Mouse (Mus musculus) midbrain, postnatal 0 days (tissue): ENCODE data around the gene Gm10203. TPM values are rescaled to one million over a fixed set of nuclear protein-coding genes. Genes with fewer than 3 reads are reported as not detected.
A peak's percentile ranks its signal among the peaks of the same experiment; 100 is the strongest.
"Not testable (repeated sequence)": the region's sequence is repeated elsewhere in the genome, so short reads cannot be mapped to it uniquely, and the experiment has no call there.

Experiments used
- ATAC-seq: fragments of 200-750 bp; cut with Nextera tagmentation; 2 replicates; pipeline ENCODE4 v1.8.0; 2017; ENCODE audit warnings: moderate number of reproducible peaks, mild to moderate bottlenecking, moderate TSS enrichment, moderate library complexity; ENCODE audit not compliant: low FRiP score
- DNase-seq: peaks from one replicate; pipeline ENCODE4 v3.0.0-alpha.2; 2015; ENCODE audit warnings: low spot score
- H3K27ac ChIP-seq: fragments of 300-500 bp; sonication (generic); 2 replicates; pipeline ENCODE4 v1.5.1; 2014; ENCODE audit warnings: low read depth, mild to moderate bottlenecking, low read length, mixed read lengths
- H3K27me3 ChIP-seq: fragments of 300-500 bp; sonication (generic); 2 replicates; pipeline ENCODE4 v1.6.1; 2014; ENCODE audit warnings: low read length, control low read depth, mixed read lengths; ENCODE audit not compliant: insufficient read depth
- H3K36me3 ChIP-seq: fragments of 300-500 bp; sonication (generic); 2 replicates; pipeline ENCODE4 v1.6.1; 2014; ENCODE audit warnings: low read length, control low read depth, mixed read lengths; ENCODE audit not compliant: insufficient read depth
- H3K4me1 ChIP-seq: fragments of 300-500 bp; sonication (generic); 2 replicates; pipeline ENCODE4 v1.6.1; 2014; ENCODE audit warnings: mild to moderate bottlenecking, control low read depth, antibody characterized with exemption, low read length, mixed read lengths; ENCODE audit not compliant: insufficient read depth
- H3K4me2 ChIP-seq: fragments of 300-500 bp; sonication (generic); 2 replicates; pipeline ENCODE4 v1.6.1; 2014; ENCODE audit warnings: low read depth, mild to moderate bottlenecking, low read length, mixed read lengths; ENCODE audit not compliant: poor library complexity, severe bottlenecking
- H3K4me3 ChIP-seq: fragments of 300-500 bp; sonication (generic); 2 replicates; pipeline ENCODE4 v1.5.1; 2014; ENCODE audit warnings: low read depth, mild to moderate bottlenecking, low read length, moderate library complexity
- H3K9ac ChIP-seq: fragments of 300-500 bp; sonication (generic); replicated peaks from 2 replicates; pipeline ENCODE4 v1.6.1; 2014; ENCODE audit warnings: mild to moderate bottlenecking, low read length, moderate library complexity, mixed read lengths; ENCODE audit not compliant: poor library complexity, severe bottlenecking
- H3K9me3 ChIP-seq: fragments of 300-500 bp; sonication (generic); 2 replicates; pipeline ENCODE4 v1.6.1; 2016; ENCODE audit warnings: low read length, control low read depth
- CTCF ChIP-seq: IDR thresholded peaks from 2 replicates; pipeline ENCODE4 v1.5.1; 2016; ENCODE audit warnings: antibody characterized with exemption, mild to moderate bottlenecking
- WGBS: fragments of 180-500 bp; shearing (Covaris S2); extraction: QIAGEN DNeasy Blood & Tissue Kit; methylation state at CpG from one replicate; pipeline ENCODE4 v1.1.7; 2014; 5-methylcytosine and 5-hydroxymethylcytosine counted together
- polyA plus RNA-seq: library from polyadenylated mRNA; unstranded; fragments of >200 nt; fragmentation: Nextera tagmentation; extraction: Ambion mirVana; gene quantifications from 2 replicates; pipeline ENCODE4 v1.2.1, GENCODE M21; 2015
- total RNA-seq: library from RNA; depleted of rRNA; stranded (reverse); fragments of >200 nt; gene quantifications from 2 replicates; pipeline ENCODE4 v1.2.3, GENCODE M21; 2014; rRNA removed

The Gm10203 gene
- total RNA-seq, result not detected in 2 replicates
- not detected in 2 replicates for polyA plus RNA-seq

GRCm38 (mm10) chr6:149129870-149130269 lies at the start of gene Gm10203:
Gm10203 (plus strand) TSS chr6:149130170.
- not testable (repeated sequence) for H3K4me3 ChIP-seq, H3K27ac ChIP-seq, H3K27me3 ChIP-seq, H3K36me3 ChIP-seq, H3K9me3 ChIP-seq, H3K4me2 ChIP-seq, DNase-seq, ATAC-seq, H3K4me1 ChIP-seq, H3K9ac ChIP-seq
- WGBS, result 83% methylated on average over 8 of the region's 8 CpGs

- WGBS, result 96% methylated on average over 6 of the region's 6 CpGs
Observed at GRCm38 (mm10) chr6:149092406-149092805, 37.6 kb upstream of the Gm10203 start.

DNA sequence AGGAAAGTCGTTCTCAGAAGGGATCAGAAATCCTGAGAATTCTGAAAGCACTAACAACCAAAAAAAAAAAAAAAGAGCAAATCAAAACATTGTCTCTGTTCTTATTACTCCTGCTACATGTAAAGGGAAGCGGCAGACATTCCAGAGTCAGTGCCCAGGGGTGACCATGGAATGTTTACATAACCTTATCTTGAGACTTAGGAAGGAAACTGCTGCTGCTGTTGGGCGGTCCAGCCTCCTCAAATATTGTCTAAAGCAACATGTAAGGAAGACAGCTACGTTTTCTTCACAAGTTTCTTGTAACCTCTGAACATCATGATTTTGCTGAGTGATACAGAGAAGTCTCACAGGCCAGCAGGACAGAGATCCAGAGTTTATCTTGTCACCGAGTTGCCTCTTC lies 36.5 kb upstream of the Gm10203 start:
- H3K4me1 ChIP-seq, result no peaks in the 10 kb centered on the region
- DNase-seq (no peak), ATAC-seq (no peak)
- H3K27ac ChIP-seq, result no peak overlapping the region
- H3K4me3 ChIP-seq, result no peak overlapping the region
- no peak for TF ChIP-seq CTCF
- no peak overlapping the region for H3K9ac ChIP-seq
- no peaks in the 10 kb centered on the region for H3K36me3 ChIP-seq
- no peaks in the 10 kb centered on the region for H3K9me3 ChIP-seq
- no peak overlapping the region for H3K4me2 ChIP-seq
- WGBS, result 76% methylated on average over 5 of the region's 5 CpGs
- H3K27me3 ChIP-seq, result no peaks in the 10 kb centered on the region

More at GRCm38 (mm10) chr6:149092406-149092805, 37.6 kb upstream of the Gm10203 start:
- Histone ChIP-seq H3K4me1 (no peaks in the 10 kb centered on the region), H3K4me3 (no peak overlapping the region), H3K9me3 (no peaks in the 10 kb centered on the region), H3K4me2 (no peak overlapping the region), H3K27me3 (no peaks in the 10 kb centered on the region), H3K9ac (no peak overlapping the region), H3K27ac (no peak overlapping the region), H3K36me3 (no peaks in the 10 kb centered on the region)
- ATAC-seq, result no peak
- no peak for DNase-seq
- no peak for TF ChIP-seq CTCF

GRCm38 (mm10) chr6:149094555-149094954 lies 35.4 kb upstream of the Gm10203 start:
- no peak for ATAC-seq
- Histone ChIP-seq H3K27ac (no peak overlapping the region), H3K4me3 (no peak overlapping the region), H3K4me2 (no peak overlapping the region), H3K27me3 (no peaks in the 10 kb centered on the region), H3K9me3 (no peaks in the 10 kb centered on the region), H3K9ac (no peak overlapping the region), H3K36me3 (no peaks in the 10 kb centered on the region), H3K4me1 (no peaks in the 10 kb centered on the region)
- no peak for TF ChIP-seq CTCF
- no peak for DNase-seq
- 84% methylated on average over 1 of the region's 1 CpGs for WGBS

GRCm38 (mm10) chr6:149095389-149095788 lies 34.6 kb upstream of the Gm10203 start:
- no peak overlapping the region for H3K4me2 ChIP-seq
- no peak overlapping the region for H3K27ac ChIP-seq
- WGBS, result 58% methylated on average over 6 of the region's 6 CpGs
- no peak for ATAC-seq
- TF ChIP-seq CTCF, result 0 out of 2 replicates have a peak, but pooled peaks have one; percentile 18
- peak; percentile 15 for DNase-seq
- no peak overlapping the region for H3K9ac ChIP-seq
- no peak overlapping the region for H3K4me3 ChIP-seq
- no peaks in the 10 kb centered on the region for H3K9me3 ChIP-seq
- no peaks in the 10 kb centered on the region for H3K27me3 ChIP-seq
- no peaks in the 10 kb centered on the region for H3K4me1 ChIP-seq
- H3K36me3 ChIP-seq, result no peaks in the 10 kb centered on the region

GRCm38 (mm10) chr6:149096233-149096632 lies 33.7 kb upstream of the Gm10203 start:
- Histone ChIP-seq H3K27ac (no peak overlapping the region), H3K9ac (no peak overlapping the region), H3K4me1 (no peaks in the 10 kb centered on the region), H3K9me3 (no peaks in the 10 kb centered on the region), H3K36me3 (no peaks in the 10 kb centered on the region), H3K4me3 (no peak overlapping the region), H3K4me2 (no peak overlapping the region), H3K27me3 (no peaks in the 10 kb centered on the region)
- TF ChIP-seq CTCF, result no peak
- 89% methylated on average over 2 of the region's 2 CpGs for WGBS
- DNase-seq (no peak), ATAC-seq (no peak)
